Mouse (Mus musculus) cortical plate, adult 2 months (tissue): ENCODE results near the gene Jak2.

Experiments used
- CTCF ChIP-seq: fragments of 200-500 bp; IDR thresholded peaks from 2 replicates; pipeline ENCODE4 v1.5.1; 2011; ENCODE audit warnings: mild to moderate bottlenecking, control low read depth, low read length; ENCODE audit not compliant: insufficient read depth; ENCODE audit errors: extremely low read depth
- POLR2A ChIP-seq: fragments of 200-500 bp; IDR thresholded peaks from 2 replicates; pipeline ENCODE4 v1.6.1; 2011; ENCODE audit warnings: mild to moderate bottlenecking, low read length, control low read depth; ENCODE audit not compliant: insufficient read depth; ENCODE audit errors: extremely low read depth

DNA sequence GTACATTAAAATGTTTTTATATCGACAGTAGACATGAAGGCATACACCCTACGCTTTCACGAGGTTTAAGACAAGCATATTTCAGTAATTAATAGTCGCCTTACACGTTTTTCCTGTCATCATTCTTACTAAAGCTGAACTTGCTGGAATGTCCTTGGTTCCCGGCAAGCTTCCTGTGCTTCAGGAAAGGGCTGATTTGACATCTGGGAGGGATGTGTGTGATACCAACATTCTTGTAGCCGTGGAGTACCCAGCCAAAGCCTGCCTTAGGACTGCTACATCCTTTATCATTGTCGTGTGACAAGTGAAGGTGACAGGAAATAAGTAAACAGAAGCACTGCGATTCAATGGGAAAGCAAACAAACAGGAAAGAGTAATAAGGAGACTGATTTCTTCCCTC lies 13.5 kb upstream of the Jak2 start:
- no peak for TF ChIP-seq CTCF
- no peak for TF ChIP-seq POLR2A
